18 mouse cellular contexts compared by ENCODE assay signal in genomic region chr8:107457725-107458124, GRCm38 (mm10). TPM values are rescaled to one million over a fixed set of nuclear protein-coding genes. Genes with fewer than 3 reads are reported as not detected.
A peak's percentile ranks its signal among the peaks of the same experiment; 100 is the strongest.
DNase-seq lines count a peak whose midpoint lies in the region; ATAC-seq lines count a peak whose summit lies in the region.
"Had no signal": no experiment of that assay in that cellular context is flagged by ENCODE, and none has a peak within 500 bp of the region (broad histone marks: within the 10 kb centered on the region; RNA-seq: fewer than 3 reads in every experiment).

No protein-coding gene starts in this region.

- peak; percentile 35 to 79 for DNase-seq in adrenal gland, adult (ENCODE audit: inconsistent age in 2 of 2, low spot score in 1 of 2)
- DNase-seq in adrenal gland, postnatal 10 days = no peak
- DNase-seq in adrenal gland, postnatal 14 days = peak; percentile 43
- DNase-seq in layer of hippocampus, adult 18-20 months (ENCODE audit: low spot score in 2 of 2) = no peak
- DNase-seq in kidney, postnatal 36 days = no peak
- DNase-seq: cerebellum, postnatal 14 days; gastrocnemius, postnatal 36 days; kidney, adult 2 months; kidney, postnatal 4 days; liver; lung, adult 2 months had no signal

- H3K9ac ChIP-seq in hindbrain, embryonic 12.5 days = no peak overlapping the region
- H3K9ac ChIP-seq in hindbrain, embryonic 13.5 days = no peak overlapping the region
- H3K9ac ChIP-seq in limb, embryonic 13.5 days = 0 out of 2 replicates have a peak overlapping the region, but pooled peaks have one; percentile 19
- H3K9ac ChIP-seq: midbrain, embryonic 13.5 days had no signal

- no peaks in the 10 kb centered on the region for H3K27me3 ChIP-seq in hindbrain, embryonic 12.5 days
- no peaks in the 10 kb centered on the region for H3K27me3 ChIP-seq in hindbrain, embryonic 13.5 days
- no peaks in the 10 kb centered on the region for H3K27me3 ChIP-seq in limb, embryonic 13.5 days
- H3K27me3 ChIP-seq: midbrain, embryonic 13.5 days had no signal

- H3K27ac ChIP-seq in hindbrain, embryonic 12.5 days = peak overlapping the region; percentile 40; the same call in 1 of the 2 replicates
- H3K27ac ChIP-seq in hindbrain, embryonic 13.5 days = no peak overlapping the region
- peak overlapping the region; percentile 88 for H3K27ac ChIP-seq in limb, embryonic 13.5 days
- H3K27ac ChIP-seq: forebrain, embryonic 10.5 days; hindbrain, postnatal 0 days; macrophage; midbrain, embryonic 13.5 days had no signal

- H3K36me3 ChIP-seq in hindbrain, embryonic 12.5 days = peaks cover 52% of the 10 kb centered on the region
- peaks cover 60% of the 10 kb centered on the region for H3K36me3 ChIP-seq in hindbrain, embryonic 13.5 days
- peaks cover 55% of the 10 kb centered on the region for H3K36me3 ChIP-seq in limb, embryonic 13.5 days

- H3K9me3 ChIP-seq in hindbrain, embryonic 12.5 days (replicated peaks) = no peaks in the 10 kb centered on the region
- no peaks in the 10 kb centered on the region for H3K9me3 ChIP-seq in hindbrain, embryonic 13.5 days
- no peaks in the 10 kb centered on the region for H3K9me3 ChIP-seq in limb, embryonic 13.5 days
- H3K9me3 ChIP-seq: forebrain, embryonic 10.5 days; midbrain, embryonic 13.5 days had no signal

- H3K4me1 ChIP-seq in hindbrain, embryonic 12.5 days = no peaks in the 10 kb centered on the region
- H3K4me1 ChIP-seq in hindbrain, embryonic 13.5 days (replicated peaks) = no peaks in the 10 kb centered on the region
- H3K4me1 ChIP-seq in limb, embryonic 13.5 days = peaks cover 19% of the 10 kb centered on the region; the same call in 1 of the 2 replicates
- H3K4me1 ChIP-seq: forebrain, embryonic 10.5 days; midbrain, embryonic 13.5 days had no signal

- 78% methylated on average over 4 of the region's 4 CpGs for WGBS in hindbrain, embryonic 12.5 days
- WGBS in hindbrain, embryonic 13.5 days = 86% methylated on average over 4 of the region's 4 CpGs
- 84% methylated on average over 4 of the region's 4 CpGs for WGBS in limb, embryonic 13.5 days

- no peak overlapping the region for H3K4me3 ChIP-seq in hindbrain, embryonic 12.5 days
- H3K4me3 ChIP-seq in hindbrain, embryonic 13.5 days = no peak overlapping the region
- no peak overlapping the region for H3K4me3 ChIP-seq in limb, embryonic 13.5 days
- H3K4me3 ChIP-seq: forebrain, embryonic 10.5 days; midbrain, embryonic 13.5 days had no signal

- no peak for ATAC-seq in hindbrain, embryonic 12.5 days (ENCODE audit: low FRiP score)
- no peak for ATAC-seq in hindbrain, embryonic 13.5 days (ENCODE audit: low FRiP score)
- ATAC-seq in limb, embryonic 13.5 days (ENCODE audit: low FRiP score, low read depth) = no peak; the same call in 1 of the 2 replicates
- ATAC-seq: hindbrain, postnatal 0 days; midbrain, embryonic 13.5 days had no signal

- H3K4me2 ChIP-seq in hindbrain, embryonic 12.5 days (replicated peaks) = no peak overlapping the region
- H3K4me2 ChIP-seq in hindbrain, embryonic 13.5 days = no peak overlapping the region
- no peak overlapping the region for H3K4me2 ChIP-seq in limb, embryonic 13.5 days (replicated peaks)
- H3K4me2 ChIP-seq: midbrain, embryonic 13.5 days had no signal

RNA-seq across cellular contexts. Expression of gene Wwp2, which starts 21.6 kb away (rescaled TPM):
- total RNA-seq in adrenal gland, postnatal 10 days (2021) = 10 to 100 TPM; 36.7 to 39.7 TPM
- 109 and 124 TPM in 2 replicates for polyA plus RNA-seq in hindbrain, embryonic 12.5 days (2016; fragmentation: Nextera tagmentation; extraction: Ambion mirVana)
- 49.3 and 53.0 TPM in 2 replicates for polyA plus RNA-seq in hindbrain, embryonic 13.5 days (2015; fragmentation: Nextera tagmentation; extraction: Ambion mirVana)
- total RNA-seq in adrenal gland, postnatal 14 days (2021) = 27.7 and 38.3 TPM in 2 replicates
- 329 and 357 TPM in 2 replicates for polyA plus RNA-seq in limb, embryonic 13.5 days (2015; fragmentation: Nextera tagmentation; extraction: Ambion mirVana)
- total RNA-seq in layer of hippocampus, adult 18-20 months (2021) = 10 to 100 TPM; 34.2 to 35.5 TPM

RNA-seq across cellular contexts. Expression of gene Nob1, which starts 32.9 kb away (rescaled TPM):
- 10 to 100 TPM; 29.4 to 30.6 TPM for total RNA-seq in adrenal gland, postnatal 10 days (2021)
- 78.3 and 78.9 TPM in 2 replicates for polyA plus RNA-seq in hindbrain, embryonic 12.5 days (2016; fragmentation: Nextera tagmentation; extraction: Ambion mirVana)
- polyA plus RNA-seq in hindbrain, embryonic 13.5 days (2015; fragmentation: Nextera tagmentation; extraction: Ambion mirVana) = 71.3 and 74.0 TPM in 2 replicates
- total RNA-seq in adrenal gland, postnatal 14 days (2021) = 31.0 and 35.6 TPM in 2 replicates
- polyA plus RNA-seq in limb, embryonic 13.5 days (2015; fragmentation: Nextera tagmentation; extraction: Ambion mirVana) = 95.3 and 96.4 TPM in 2 replicates
- 10 to 100 TPM; 40.7 to 44.1 TPM for total RNA-seq in layer of hippocampus, adult 18-20 months (2021)

RNA-seq across cellular contexts. Expression of gene Nqo1, which starts 54.7 kb away (rescaled TPM):
- 1 to 10 TPM; 4.1 to 6.9 TPM for total RNA-seq in adrenal gland, postnatal 10 days (2021)
- polyA plus RNA-seq in hindbrain, embryonic 12.5 days (2016; fragmentation: Nextera tagmentation; extraction: Ambion mirVana) = 6.4 and 8.2 TPM in 2 replicates
- 5.3 and 6.7 TPM in 2 replicates for polyA plus RNA-seq in hindbrain, embryonic 13.5 days (2015; fragmentation: Nextera tagmentation; extraction: Ambion mirVana)
- 4.2 and 5.2 TPM in 2 replicates for total RNA-seq in adrenal gland, postnatal 14 days (2021)
- 18.8 and 20.3 TPM in 2 replicates for polyA plus RNA-seq in limb, embryonic 13.5 days (2015; fragmentation: Nextera tagmentation; extraction: Ambion mirVana)
- total RNA-seq in layer of hippocampus, adult 18-20 months (2021) = 1 to 10 TPM; 5.1 to 5.9 TPM

Comparison
In these comparisons a context has a peak if more than half of its experiments do, and no peak if none do; other contexts are left out.
1. DNase-seq: peak in adrenal gland, adult (2 of 2) and adrenal gland, postnatal 14 days (single experiment); none in adrenal gland, postnatal 10 days (single experiment), layer of hippocampus, adult 18-20 months (0 of 2) and kidney, postnatal 36 days (0 of 2).